Mouse (Mus musculus) lung, postnatal 0 days (tissue): ENCODE data around the gene Morc1. TPM values are rescaled to one million over a fixed set of nuclear protein-coding genes. Genes with fewer than 3 reads are reported as not detected.
A peak's percentile ranks its signal among the peaks of the same experiment; 100 is the strongest.

Experiments
- ATAC-seq: fragments of 200-750 bp; cut with Nextera tagmentation; 2 replicates; pipeline ENCODE4 v1.8.0; 2017; ENCODE audit warnings: moderate library complexity
- DNase-seq: peaks from one replicate; pipeline ENCODE4 v3.0.0-alpha.2; 2016; ENCODE audit warnings: low spot score
- H3K27ac ChIP-seq: fragments of 300-500 bp; sonication (generic); 2 replicates; pipeline ENCODE4 v1.5.1; 2014; ENCODE audit warnings: antibody characterized with exemption, mild to moderate bottlenecking, low read length, mixed read lengths
- H3K27me3 ChIP-seq: fragments of 300-500 bp; sonication (generic); replicated peaks from 2 replicates; pipeline ENCODE4 v1.6.1; 2014; ENCODE audit warnings: low read length, mixed read lengths; ENCODE audit not compliant: insufficient read depth
- H3K36me3 ChIP-seq: fragments of 300-500 bp; sonication (generic); 2 replicates; pipeline ENCODE4 v1.6.1; 2014; ENCODE audit warnings: low read length, mixed read lengths; ENCODE audit not compliant: insufficient read depth
- H3K4me1 ChIP-seq: fragments of 300-500 bp; sonication (generic); 2 replicates; pipeline ENCODE4 v1.6.1; 2014; ENCODE audit warnings: antibody characterized with exemption, low read depth, low read length, mixed read lengths; ENCODE audit not compliant: insufficient read depth
- H3K4me2 ChIP-seq: fragments of 300-500 bp; sonication (generic); replicated peaks from 2 replicates; pipeline ENCODE4 v1.6.1; 2014; ENCODE audit warnings: low read depth, mild to moderate bottlenecking, low read length, moderate library complexity, mixed read lengths
- H3K4me3 ChIP-seq: fragments of 300-500 bp; sonication (generic); 2 replicates; pipeline ENCODE4 v1.5.1; 2014; ENCODE audit warnings: low read depth, low read length
- H3K9ac ChIP-seq: fragments of 300-500 bp; sonication (generic); replicated peaks from 2 replicates; pipeline ENCODE4 v1.6.1; 2014; ENCODE audit warnings: low read depth, mild to moderate bottlenecking
- H3K9me3 ChIP-seq: fragments of 300-500 bp; sonication (generic); 2 replicates; pipeline ENCODE4 v1.6.1; 2016; ENCODE audit warnings: low read length, mixed read lengths
- CTCF ChIP-seq: IDR thresholded peaks from 2 replicates; pipeline ENCODE4 v1.5.1; 2016; ENCODE audit warnings: antibody characterized with exemption, mild to moderate bottlenecking
- EP300 ChIP-seq: IDR thresholded peaks from 2 replicates; pipeline ENCODE4 v1.6.1; 2016; ENCODE audit warnings: antibody characterized with exemption, mild to moderate bottlenecking, control low read depth
- WGBS: fragments of 180-500 bp; shearing (Covaris S2); extraction: QIAGEN DNeasy Blood & Tissue Kit; methylation state at CpG from one replicate; pipeline ENCODE4 v1.1.7; 2014; 5-methylcytosine and 5-hydroxymethylcytosine counted together
- polyA plus RNA-seq: library from polyadenylated mRNA; unstranded; fragments of >200 nt; fragmentation: Nextera tagmentation; extraction: Ambion mirVana; gene quantifications from 2 replicates; pipeline ENCODE4 v1.2.1, GENCODE M21; 2015

Morc1 gene
- polyA plus RNA-seq, 1 experiment from 2014 or later = 0.91 TPM

- Histone ChIP-seq H3K36me3 (no peaks in the 10 kb centered on the region), H3K4me2 (no peak overlapping the region), H3K9me3 (no peaks in the 10 kb centered on the region), H3K4me3 (no peak overlapping the region), H3K27ac (no peak overlapping the region), H3K4me1 (no peaks in the 10 kb centered on the region), H3K9ac (no peak overlapping the region), H3K27me3 (no peaks in the 10 kb centered on the region)
- ATAC-seq (no peak), DNase-seq (no peak)
- WGBS = 71% methylated on average over 8 of the region's 8 CpGs
- no peak for TF ChIP-seq EP300
- no peak for TF ChIP-seq CTCF
Observed at GRCm38 (mm10) chr16:48446161-48446925, 15.3 kb downstream of the Morc1 start.

DNA sequence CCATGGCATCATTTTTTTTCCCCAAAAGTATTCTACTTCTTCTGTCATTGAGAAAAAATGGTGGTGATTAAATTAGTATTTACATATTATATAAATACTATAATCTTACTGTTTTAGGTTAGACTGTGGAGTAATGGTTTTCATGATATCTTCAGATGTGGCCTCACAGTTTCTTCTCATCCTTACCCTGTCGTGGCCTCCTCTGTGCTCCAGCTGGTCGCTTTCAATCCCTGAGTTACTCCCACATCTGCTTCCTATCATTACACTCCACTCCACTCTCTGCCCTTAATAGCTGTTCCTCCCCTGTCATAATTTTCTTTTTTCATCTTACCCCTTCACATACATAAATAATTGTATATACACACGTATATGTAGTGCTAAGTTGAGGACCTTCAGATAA is 22.2 kb downstream of the Morc1 start:
- 53% methylated on average over 3 of the region's 3 CpGs for WGBS
- H3K27ac ChIP-seq = no peak overlapping the region
- ATAC-seq (no peak), DNase-seq (no peak)
- H3K4me3 ChIP-seq = no peak overlapping the region
- H3K27me3 ChIP-seq = no peaks in the 10 kb centered on the region
- no peak for TF ChIP-seq EP300
- no peaks in the 10 kb centered on the region for H3K4me1 ChIP-seq
- no peaks in the 10 kb centered on the region for H3K36me3 ChIP-seq
- no peak overlapping the region for H3K9ac ChIP-seq
- H3K4me2 ChIP-seq = no peak overlapping the region
- H3K9me3 ChIP-seq = no peaks in the 10 kb centered on the region

DNA sequence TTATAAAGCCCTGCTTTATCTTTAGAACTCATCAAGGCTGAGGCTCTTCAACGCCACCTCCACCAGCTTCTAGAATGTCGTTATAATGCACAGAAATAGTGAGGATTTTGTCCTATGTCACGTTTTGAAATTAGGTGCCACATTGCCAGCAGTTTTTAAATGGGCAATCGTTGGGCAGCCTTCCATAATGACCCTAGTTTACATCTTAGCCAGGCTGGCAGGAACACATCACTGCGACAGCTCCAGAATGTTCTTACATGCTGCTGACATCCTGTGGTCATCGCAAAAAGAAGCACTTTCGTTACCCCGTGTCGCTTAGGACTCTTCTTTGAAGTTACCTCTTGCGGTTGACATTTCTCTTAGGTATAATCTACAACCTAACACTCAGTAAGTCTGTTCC is 42.4 kb downstream of the Morc1 start:
- 72% methylated on average over 10 of the region's 10 CpGs for WGBS
- no peak for ATAC-seq
- Histone ChIP-seq H3K9me3 (no peaks in the 10 kb centered on the region), H3K36me3 (no peaks in the 10 kb centered on the region), H3K27me3 (no peaks in the 10 kb centered on the region), H3K4me3 (no peak overlapping the region), H3K4me1 (no peaks in the 10 kb centered on the region), H3K9ac (no peak overlapping the region), H3K27ac (no peak overlapping the region), H3K4me2 (no peak overlapping the region)
- TF ChIP-seq CTCF = no peak
- DNase-seq = no peak

DNA sequence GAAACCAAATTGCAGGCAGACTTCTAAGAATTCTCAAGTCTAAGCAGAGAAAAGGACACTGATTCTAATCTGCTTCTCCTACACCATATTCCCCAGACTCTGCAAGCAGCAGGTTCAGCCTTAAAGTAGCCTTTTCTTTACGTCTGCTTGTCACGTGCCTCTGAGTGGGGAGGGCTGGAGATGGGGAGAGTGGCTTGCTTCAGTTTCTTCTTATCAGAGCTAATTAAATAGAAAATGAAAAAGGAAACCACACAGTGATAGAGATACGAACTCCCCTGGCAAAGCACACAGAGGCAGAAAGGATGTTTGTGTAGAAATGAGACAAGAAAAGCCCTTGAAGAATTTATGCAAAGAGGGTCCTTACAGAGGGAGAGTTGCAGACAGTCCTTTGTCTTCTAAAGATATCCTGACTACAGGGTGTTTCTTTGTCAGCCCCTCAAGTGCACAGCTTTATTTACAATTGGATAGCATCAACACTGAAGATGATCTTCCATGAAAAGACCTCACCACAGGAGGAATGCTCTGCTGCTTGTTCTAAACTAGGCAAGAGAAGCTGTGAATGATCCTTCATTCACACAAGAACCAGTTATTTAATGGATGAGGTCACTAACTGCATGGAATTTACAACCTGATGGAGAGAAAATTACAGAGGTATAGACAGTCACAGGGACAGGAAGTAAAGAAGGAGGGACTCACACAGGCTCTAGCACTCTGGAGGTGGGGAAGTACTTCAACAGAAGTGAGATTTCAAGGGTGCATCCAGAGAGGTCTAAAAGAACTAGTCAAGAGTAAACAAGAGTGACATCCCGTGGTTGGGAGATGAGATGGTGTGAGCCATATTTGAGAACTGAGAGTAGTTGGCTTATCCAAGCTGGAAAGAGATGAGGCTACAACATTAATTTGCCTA is 44.1 kb downstream of the Morc1 start:
- Histone ChIP-seq H3K27ac (no peak overlapping the region), H3K36me3 (no peaks in the 10 kb centered on the region), H3K9me3 (no peaks in the 10 kb centered on the region), H3K4me3 (no peak overlapping the region), H3K9ac (no peak overlapping the region), H3K27me3 (no peaks in the 10 kb centered on the region), H3K4me1 (no peaks in the 10 kb centered on the region), H3K4me2 (no peak overlapping the region)
- 23% methylated on average over 4 of the region's 4 CpGs for WGBS
- no peak for TF ChIP-seq EP300
- TF ChIP-seq CTCF = no peak
- ATAC-seq (no peak), DNase-seq (no peak)

- no peaks in the 10 kb centered on the region for H3K4me1 ChIP-seq
- H3K27me3 ChIP-seq = no peaks in the 10 kb centered on the region
- ATAC-seq = peak; percentile 93
- 38% methylated on average over 8 of the region's 8 CpGs for WGBS
- no peak overlapping the region; the same call in 1 of the 2 replicates for H3K4me2 ChIP-seq
- no peak for TF ChIP-seq EP300
- TF ChIP-seq CTCF = no peak
- H3K9ac ChIP-seq = no peak overlapping the region
- peak; percentile 92 for DNase-seq
- no peaks in the 10 kb centered on the region for H3K9me3 ChIP-seq
- H3K36me3 ChIP-seq = no peaks in the 10 kb centered on the region
- H3K4me3 ChIP-seq = no peak overlapping the region
- H3K27ac ChIP-seq = peak overlapping the region; percentile 16; the same call in 1 of the 2 replicates
Observed at GRCm38 (mm10) chr16:48479266-48479848, 48.3 kb downstream of the Morc1 start.

DNA sequence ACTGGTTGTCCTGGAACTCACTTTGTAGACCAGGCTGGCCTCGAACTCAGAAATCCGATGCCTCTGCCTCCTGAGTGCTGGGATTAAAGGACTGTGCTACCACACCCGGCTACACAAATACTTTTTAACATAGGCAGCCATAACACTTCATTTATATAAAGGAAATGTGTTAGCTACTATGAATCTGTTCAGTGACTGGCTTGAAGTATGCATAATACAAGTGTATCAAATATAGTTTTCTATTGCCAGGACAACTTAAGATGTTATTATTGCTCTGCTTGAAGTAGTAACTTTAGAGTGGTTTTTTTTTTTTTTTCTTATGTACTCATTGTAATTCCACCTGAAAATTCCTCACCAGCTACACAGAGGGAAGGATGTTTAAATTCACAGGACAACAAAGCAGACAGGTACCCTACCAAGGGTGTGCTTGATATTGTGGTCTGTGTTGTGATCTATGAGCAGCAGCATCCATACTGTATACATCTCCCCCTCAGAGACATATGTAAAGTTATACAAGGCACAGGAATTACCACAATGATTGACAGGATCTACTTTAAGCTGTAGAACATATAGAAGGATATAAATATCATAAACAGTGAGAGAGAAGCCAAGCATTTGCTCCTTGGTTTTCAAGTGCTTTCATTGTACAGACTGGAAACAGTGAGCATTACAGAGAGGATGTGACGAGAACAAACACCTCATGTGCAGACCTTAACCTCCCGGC is 85.9 kb downstream of the Morc1 start:
- no peak overlapping the region for H3K4me3 ChIP-seq
- H3K27me3 ChIP-seq = no peaks in the 10 kb centered on the region
- WGBS = 65% methylated on average over 5 of the region's 5 CpGs
- TF ChIP-seq EP300 = no peak
- no peak for TF ChIP-seq CTCF
- no peaks in the 10 kb centered on the region for H3K9me3 ChIP-seq
- no peaks in the 10 kb centered on the region for H3K36me3 ChIP-seq
- H3K9ac ChIP-seq = no peak overlapping the region
- no peak for DNase-seq
- H3K4me1 ChIP-seq = no peaks in the 10 kb centered on the region
- no peak for ATAC-seq
- H3K4me2 ChIP-seq = no peak overlapping the region
- no peak overlapping the region for H3K27ac ChIP-seq
